Mouse (Mus musculus): Measurements from ENCODE around the gene 3110009E18Rik. TPM values are rescaled to one million over a fixed set of nuclear protein-coding genes. Genes with fewer than 3 reads are reported as not detected.
A peak's percentile ranks its signal among the peaks of the same experiment; 100 is the strongest.

3110009E18Rik gene
- polyA plus RNA-seq, 1 experiment from 2014 or later, result 13.7 TPM

- Histone ChIP-seq H3K36me3 (ENCODE audit: control insufficient read depth, insufficient read depth, low read length) (no peaks in the 10 kb centered on the region), H3K4me2 (ENCODE audit: low read length) (no peak overlapping the region), H3K9ac (ENCODE audit: low read depth, low read length) (no peak overlapping the region), H3K4me1 (ENCODE audit: control insufficient read depth, insufficient read depth, low read length) (peaks cover 6% of the 10 kb centered on the region), H3K27me3 (ENCODE audit: control insufficient read depth, insufficient read depth, low read depth, low read length) (no peaks in the 10 kb centered on the region), H3K27ac (ENCODE audit: low read length) (no peak overlapping the region), H3K4me3 (ENCODE audit: low read depth, low read length) (no peak overlapping the region), H3K9me3 (replicated peaks; ENCODE audit: control insufficient read depth, low read length, poor library complexity, severe bottlenecking) (no peaks in the 10 kb centered on the region)
- 72% methylated on average over 4 of the region's 4 CpGs for WGBS
- no peak for ATAC-seq
Measured at GRCm38 (mm10) chr1:120174991-120175390, 54.0 kb downstream of the 3110009E18Rik start.

DNA sequence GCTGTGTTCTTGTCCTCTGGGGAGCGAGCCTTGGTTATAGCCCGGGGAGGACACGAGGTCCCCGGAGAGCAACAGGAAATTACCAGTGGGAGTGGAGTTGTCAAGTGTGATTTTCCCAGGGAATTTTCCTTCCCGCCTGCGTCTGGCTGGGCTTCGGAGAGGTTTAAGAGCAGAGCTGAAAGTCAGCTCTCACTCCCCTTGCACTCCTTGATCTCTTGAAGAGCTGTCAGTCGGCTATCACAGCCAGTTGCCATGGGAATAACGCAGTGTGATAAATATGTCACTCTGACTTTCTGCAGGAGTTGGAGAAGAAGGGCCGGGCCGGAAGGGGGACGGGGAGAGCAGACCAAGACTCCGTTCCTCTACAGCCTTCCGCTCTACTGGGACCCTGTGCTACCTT is 55.3 kb downstream of the 3110009E18Rik start:
- 27% methylated on average over 14 of the region's 14 CpGs for WGBS
- H3K36me3 ChIP-seq (ENCODE audit: control insufficient read depth, insufficient read depth, low read length), result no peaks in the 10 kb centered on the region
- peak; percentile 60; the same call in 1 of the 2 replicates for ATAC-seq

GRCm38 (mm10) chr1:120177141-120177540 is 56.2 kb downstream of the 3110009E18Rik start:
- Histone ChIP-seq H3K27ac (ENCODE audit: low read length) (no peak overlapping the region), H3K27me3 (ENCODE audit: control insufficient read depth, insufficient read depth, low read depth, low read length) (no peaks in the 10 kb centered on the region), H3K9me3 (replicated peaks; ENCODE audit: control insufficient read depth, low read length, poor library complexity, severe bottlenecking) (no peaks in the 10 kb centered on the region), H3K4me3 (ENCODE audit: low read depth, low read length) (no peak overlapping the region), H3K4me1 (ENCODE audit: control insufficient read depth, insufficient read depth, low read length) (peaks cover 6% of the 10 kb centered on the region), H3K4me2 (ENCODE audit: low read length) (no peak overlapping the region), H3K9ac (ENCODE audit: low read depth, low read length) (no peak overlapping the region), H3K36me3 (ENCODE audit: control insufficient read depth, insufficient read depth, low read length) (no peaks in the 10 kb centered on the region)
- no peak for ATAC-seq
- WGBS, result 85% methylated on average over 8 of the region's 8 CpGs

More for the DNA sequence above, 55.3 kb downstream of the 3110009E18Rik start:
- no peaks in the 10 kb centered on the region for H3K27me3 ChIP-seq (ENCODE audit: control insufficient read depth, insufficient read depth, low read depth, low read length)
- H3K4me1 ChIP-seq (ENCODE audit: control insufficient read depth, insufficient read depth, low read length), result peaks cover 6% of the 10 kb centered on the region
- no peak overlapping the region for H3K9ac ChIP-seq (ENCODE audit: low read depth, low read length)
- H3K4me3 ChIP-seq (ENCODE audit: low read depth, low read length), result no peak overlapping the region
- H3K4me2 ChIP-seq (ENCODE audit: low read length), result peak overlapping the region; percentile 19; the same call in 1 of the 2 replicates
- H3K27ac ChIP-seq (ENCODE audit: low read length), result no peak overlapping the region
- H3K9me3 ChIP-seq (replicated peaks; ENCODE audit: control insufficient read depth, low read length, poor library complexity, severe bottlenecking), result no peaks in the 10 kb centered on the region

DNA sequence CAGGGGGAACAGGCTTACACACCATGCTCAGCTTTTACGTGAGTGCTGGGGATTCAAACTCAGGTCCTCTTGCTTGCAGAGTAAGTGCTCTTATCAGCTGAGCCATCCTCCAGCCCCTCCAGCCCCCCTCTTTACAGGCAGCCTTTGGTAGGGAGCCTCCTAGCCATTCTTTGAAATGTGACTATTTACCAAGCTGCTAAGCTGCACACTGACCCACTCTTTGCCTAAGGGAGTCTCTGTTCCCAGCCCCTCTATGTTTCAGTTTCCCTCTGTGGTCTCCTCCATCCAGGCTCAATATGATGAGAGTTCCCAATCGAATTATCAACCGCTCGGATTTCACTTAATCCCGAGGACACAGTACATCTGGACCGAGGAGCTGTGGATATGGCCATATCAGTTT is 65.2 kb downstream of the 3110009E18Rik start:
- Histone ChIP-seq H3K36me3 (ENCODE audit: control insufficient read depth, insufficient read depth, low read length) (no peaks in the 10 kb centered on the region), H3K27me3 (ENCODE audit: control insufficient read depth, insufficient read depth, low read depth, low read length) (no peaks in the 10 kb centered on the region), H3K4me1 (ENCODE audit: control insufficient read depth, insufficient read depth, low read length) (0 out of 2 replicates have a peak, but pooled peaks cover 4% of the 10 kb centered on the region), H3K4me3 (ENCODE audit: low read depth, low read length) (no peak overlapping the region), H3K9me3 (replicated peaks; ENCODE audit: control insufficient read depth, low read length, poor library complexity, severe bottlenecking) (no peaks in the 10 kb centered on the region), H3K9ac (ENCODE audit: low read depth, low read length) (no peak overlapping the region), H3K4me2 (ENCODE audit: low read length) (no peak overlapping the region), H3K27ac (ENCODE audit: low read length) (peak overlapping the region; percentile 35; the same call in 1 of the 2 replicates)
- ATAC-seq, result peak; percentile 53
- 20% methylated on average over 6 of the region's 6 CpGs for WGBS

DNA sequence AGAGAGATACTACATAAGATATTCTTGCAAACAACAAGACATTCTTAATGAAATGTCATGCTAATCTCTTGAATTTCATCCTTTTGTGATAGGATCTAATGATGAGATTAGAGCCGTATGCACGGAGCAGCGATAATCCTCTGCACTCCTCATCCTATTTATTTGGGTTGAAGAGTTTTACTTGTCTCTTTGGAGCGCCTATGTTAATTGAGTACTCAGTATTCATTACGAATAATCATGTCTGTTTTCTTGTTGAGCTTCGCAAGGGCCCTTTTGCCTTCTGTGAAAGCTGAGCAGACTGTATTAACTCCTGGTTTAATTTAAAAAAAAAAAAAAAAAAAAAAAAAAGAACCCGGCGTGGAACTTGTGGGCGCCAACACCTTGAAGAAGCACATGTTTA is 65.7 kb downstream of the 3110009E18Rik start:
- H3K27ac ChIP-seq (ENCODE audit: low read length), result no peak overlapping the region
- no peak overlapping the region for H3K4me2 ChIP-seq (ENCODE audit: low read length)
- peak; percentile 65 for ATAC-seq
- WGBS, result 16% methylated on average over 9 of the region's 9 CpGs
- 0 out of 2 replicates have a peak, but pooled peaks cover 4% of the 10 kb centered on the region for H3K4me1 ChIP-seq (ENCODE audit: control insufficient read depth, insufficient read depth, low read length)
- H3K9me3 ChIP-seq (replicated peaks; ENCODE audit: control insufficient read depth, low read length, poor library complexity, severe bottlenecking), result no peaks in the 10 kb centered on the region
- no peaks in the 10 kb centered on the region for H3K27me3 ChIP-seq (ENCODE audit: control insufficient read depth, insufficient read depth, low read depth, low read length)
- H3K9ac ChIP-seq (ENCODE audit: low read depth, low read length), result no peak overlapping the region
- no peak overlapping the region for H3K4me3 ChIP-seq (ENCODE audit: low read depth, low read length)
- H3K36me3 ChIP-seq (ENCODE audit: control insufficient read depth, insufficient read depth, low read length), result no peaks in the 10 kb centered on the region

GRCm38 (mm10) chr1:120187059-120187458 is 66.1 kb downstream of the 3110009E18Rik start:
- ATAC-seq, result peak; percentile 81
- H3K27ac ChIP-seq (ENCODE audit: low read length), result no peak overlapping the region
- no peaks in the 10 kb centered on the region for H3K27me3 ChIP-seq (ENCODE audit: control insufficient read depth, insufficient read depth, low read depth, low read length)
- no peak overlapping the region for H3K4me2 ChIP-seq (ENCODE audit: low read length)
- no peaks in the 10 kb centered on the region for H3K9me3 ChIP-seq (replicated peaks; ENCODE audit: control insufficient read depth, low read length, poor library complexity, severe bottlenecking)
- H3K36me3 ChIP-seq (ENCODE audit: control insufficient read depth, insufficient read depth, low read length), result no peaks in the 10 kb centered on the region
- no peak overlapping the region for H3K9ac ChIP-seq (ENCODE audit: low read depth, low read length)
- 13% methylated on average over 7 of the region's 7 CpGs for WGBS
- no peak overlapping the region for H3K4me3 ChIP-seq (ENCODE audit: low read depth, low read length)
- 0 out of 2 replicates have a peak, but pooled peaks cover 4% of the 10 kb centered on the region for H3K4me1 ChIP-seq (ENCODE audit: control insufficient read depth, insufficient read depth, low read length)

DNA sequence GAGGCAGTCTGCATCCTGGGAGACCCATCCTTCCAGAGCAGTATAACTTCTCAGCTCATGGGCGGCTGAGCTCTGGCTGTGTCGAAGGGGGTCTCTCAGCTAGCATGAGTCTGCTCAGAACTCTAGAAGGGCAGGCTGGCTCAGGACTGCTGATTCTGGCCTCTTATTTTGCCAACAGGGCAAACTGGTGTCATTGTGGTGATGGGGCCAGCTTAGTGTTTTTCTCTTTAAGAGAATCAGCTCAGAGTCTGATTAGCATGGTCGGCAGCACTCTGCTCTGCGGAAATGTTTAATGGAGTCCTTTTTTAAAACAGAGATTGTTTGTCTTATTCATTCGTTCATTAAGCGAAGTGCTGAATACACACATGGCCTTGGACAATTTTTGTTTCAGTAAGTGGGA is 68.2 kb downstream of the 3110009E18Rik start:
- Histone ChIP-seq H3K27me3 (ENCODE audit: control insufficient read depth, insufficient read depth, low read depth, low read length) (no peaks in the 10 kb centered on the region), H3K27ac (ENCODE audit: low read length) (no peak overlapping the region), H3K36me3 (ENCODE audit: control insufficient read depth, insufficient read depth, low read length) (no peaks in the 10 kb centered on the region), H3K4me3 (ENCODE audit: low read depth, low read length) (no peak overlapping the region), H3K4me2 (ENCODE audit: low read length) (no peak overlapping the region), H3K4me1 (ENCODE audit: control insufficient read depth, insufficient read depth, low read length) (0 out of 2 replicates have a peak, but pooled peaks cover 4% of the 10 kb centered on the region), H3K9ac (ENCODE audit: low read depth, low read length) (no peak overlapping the region), H3K9me3 (replicated peaks; ENCODE audit: control insufficient read depth, low read length, poor library complexity, severe bottlenecking) (no peaks in the 10 kb centered on the region)
- WGBS, result 87% methylated on average over 6 of the region's 6 CpGs
- no peak for ATAC-seq

DNA sequence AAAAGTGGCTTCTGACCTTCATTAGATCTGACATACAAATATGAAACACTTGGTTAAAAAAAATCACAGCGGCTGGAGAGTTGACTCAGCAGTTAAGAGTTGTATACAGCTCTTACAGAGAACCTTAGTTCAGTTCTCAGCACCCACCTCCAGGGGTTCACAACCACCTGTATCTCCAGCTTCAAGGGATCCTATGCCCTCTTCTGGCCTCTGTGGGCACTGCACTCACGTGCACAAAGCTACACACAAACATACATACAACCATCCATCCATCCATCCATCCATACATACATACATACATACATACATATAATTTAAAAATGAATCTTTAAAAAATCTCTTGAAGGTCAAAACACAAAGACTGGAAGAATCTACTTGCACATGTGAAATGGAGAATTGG is 69.3 kb downstream of the 3110009E18Rik start:
- no peak overlapping the region for H3K27ac ChIP-seq (ENCODE audit: low read length)
- H3K4me3 ChIP-seq (ENCODE audit: low read depth, low read length), result no peak overlapping the region
- no peak overlapping the region for H3K9ac ChIP-seq (ENCODE audit: low read depth, low read length)
- no peak for ATAC-seq
- 94% methylated on average over 2 of the region's 2 CpGs for WGBS
- no peaks in the 10 kb centered on the region for H3K36me3 ChIP-seq (ENCODE audit: control insufficient read depth, insufficient read depth, low read length)
- no peaks in the 10 kb centered on the region for H3K27me3 ChIP-seq (ENCODE audit: control insufficient read depth, insufficient read depth, low read depth, low read length)
- no peaks in the 10 kb centered on the region for H3K9me3 ChIP-seq (replicated peaks; ENCODE audit: control insufficient read depth, low read length, poor library complexity, severe bottlenecking)
- H3K4me2 ChIP-seq (ENCODE audit: low read length), result no peak overlapping the region
- 0 out of 2 replicates have a peak, but pooled peaks cover 4% of the 10 kb centered on the region for H3K4me1 ChIP-seq (ENCODE audit: control insufficient read depth, insufficient read depth, low read length)

- Histone ChIP-seq H3K27me3 (ENCODE audit: control insufficient read depth, insufficient read depth, low read depth, low read length) (no peaks in the 10 kb centered on the region), H3K36me3 (ENCODE audit: control insufficient read depth, insufficient read depth, low read length) (no peaks in the 10 kb centered on the region), H3K4me3 (ENCODE audit: low read depth, low read length) (no peak overlapping the region), H3K4me2 (ENCODE audit: low read length) (no peak overlapping the region), H3K4me1 (ENCODE audit: control insufficient read depth, insufficient read depth, low read length) (0 out of 2 replicates have a peak, but pooled peaks cover 4% of the 10 kb centered on the region), H3K27ac (ENCODE audit: low read length) (no peak overlapping the region), H3K9me3 (replicated peaks; ENCODE audit: control insufficient read depth, low read length, poor library complexity, severe bottlenecking) (no peaks in the 10 kb centered on the region), H3K9ac (ENCODE audit: low read depth, low read length) (no peak overlapping the region)
- no peak for ATAC-seq
- WGBS, result 85% methylated on average over 6 of the region's 6 CpGs
Measured at GRCm38 (mm10) chr1:120190946-120191345, 70.0 kb downstream of the 3110009E18Rik start.

All from midbrain, embryonic 16.5 days (tissue).